Mouse (Mus musculus): ENCODE measurements at regions not wholly inside any gene's neighbourhood (a gene's known extent, or its start where the extent isn't known, plus 50 kb on each side); places are given as distances from the start of the nearest gene placed in this dataset.
A peak's percentile ranks its signal among the peaks of the same experiment; 100 is the strongest.

GRCm38 (mm10) chr14:115039524-115039923 lies 52.5 kb upstream of the Gpc5 start:
- no peak for DNase-seq
- Histone ChIP-seq H3K4me1 (replicated peaks; ENCODE audit: control insufficient read depth, insufficient read depth, low read length) (peaks cover 5% of the 10 kb centered on the region), H3K27me3 (ENCODE audit: control insufficient read depth, insufficient read depth, low read length) (no peaks in the 10 kb centered on the region), H3K36me3 (ENCODE audit: control insufficient read depth, insufficient read depth, low read length) (peaks cover 12% of the 10 kb centered on the region), H3K4me3 (ENCODE audit: control insufficient read depth, insufficient read depth, low read length) (no peak overlapping the region), H3K27ac (ENCODE audit: control insufficient read depth, insufficient read depth, low read length) (no peak overlapping the region)
- TF ChIP-seq CTCF (IDR thresholded peaks at IDR 0.05; ENCODE audit: borderline replicate concordance, control insufficient read depth, extremely low read depth, insufficient read depth, low read length, poor library complexity) = no peak
- no peak for TF ChIP-seq POLR2A (IDR thresholded peaks at IDR 0.05; ENCODE audit: control insufficient read depth, extremely low read depth, insufficient read depth, low read length, poor library complexity)
- whole genome bisulfite sequencing = 65% methylated on average over 5 of the region's 5 CpGs

- no peak for DNase-seq
- peaks cover 16% of the 10 kb centered on the region for H3K36me3 ChIP-seq (ENCODE audit: control insufficient read depth, insufficient read depth, low read length)
- H3K4me1 ChIP-seq (replicated peaks; ENCODE audit: control insufficient read depth, insufficient read depth, low read length) = peaks cover 5% of the 10 kb centered on the region
- TF ChIP-seq CTCF (IDR thresholded peaks at IDR 0.05; ENCODE audit: borderline replicate concordance, control insufficient read depth, extremely low read depth, insufficient read depth, low read length, poor library complexity) (no peak), POLR2A (IDR thresholded peaks at IDR 0.05; ENCODE audit: control insufficient read depth, extremely low read depth, insufficient read depth, low read length, poor library complexity) (no peak)
- under 1% methylated on average over 30 of the region's 30 CpGs for WGBS
- H3K27ac ChIP-seq (ENCODE audit: control insufficient read depth, insufficient read depth, low read length) = no peak overlapping the region
- H3K27me3 ChIP-seq (ENCODE audit: control insufficient read depth, insufficient read depth, low read length) = no peaks in the 10 kb centered on the region
- H3K4me3 ChIP-seq (ENCODE audit: control insufficient read depth, insufficient read depth, low read length) = peak overlapping the region; percentile 64
Observed at GRCm38 (mm10) chr14:115040091-115040571, 51.9 kb upstream of the Gpc5 start.

DNA sequence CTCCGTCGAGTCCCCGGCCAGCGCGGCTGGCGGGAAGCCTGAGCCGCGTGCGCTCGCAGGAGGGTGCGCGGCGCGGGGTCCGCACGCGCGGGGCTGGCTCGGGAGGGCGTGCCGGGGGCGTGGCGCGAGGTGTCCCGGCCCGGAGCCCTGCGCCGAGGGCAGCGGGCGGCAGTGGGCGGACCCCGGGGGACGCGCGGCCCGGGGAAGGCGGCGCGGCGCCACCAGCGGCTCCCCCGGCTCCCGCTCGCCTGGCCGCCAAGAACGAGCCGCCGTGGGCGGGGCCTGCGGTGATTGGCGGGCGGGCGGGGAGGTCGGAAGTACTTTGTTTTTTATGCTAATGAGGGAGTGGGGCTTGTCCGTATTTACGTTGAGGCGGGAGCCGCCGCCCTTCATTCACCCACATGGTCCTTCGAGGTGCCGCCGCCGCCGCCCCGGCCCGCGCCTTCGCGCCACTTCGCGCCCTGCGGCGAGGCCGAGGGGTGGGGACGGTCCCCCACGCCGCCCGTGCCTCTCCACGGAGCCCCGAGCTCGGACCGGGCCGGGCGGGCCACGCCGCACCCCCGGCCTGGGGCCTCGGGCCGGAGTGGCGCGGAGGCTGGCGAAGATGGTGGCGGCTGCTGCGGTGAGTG lies 51.3 kb upstream of the Gpc5 start:
- TF ChIP-seq CTCF (IDR thresholded peaks at IDR 0.05; ENCODE audit: borderline replicate concordance, control insufficient read depth, extremely low read depth, insufficient read depth, low read length, poor library complexity) (peak; percentile 11; the same call in 1 of the 2 replicates), POLR2A (IDR thresholded peaks at IDR 0.05; ENCODE audit: control insufficient read depth, extremely low read depth, insufficient read depth, low read length, poor library complexity) (peak; percentile 77; the same call in 1 of the 2 replicates)
- H3K4me3 ChIP-seq (ENCODE audit: control insufficient read depth, insufficient read depth, low read length) = peak overlapping the region; percentile 77
- DNase-seq = peak; percentile 89
- peaks cover 22% of the 10 kb centered on the region for H3K36me3 ChIP-seq (ENCODE audit: control insufficient read depth, insufficient read depth, low read length)
- 1% methylated on average over 92 of the region's 94 CpGs for whole genome bisulfite sequencing
- no peaks in the 10 kb centered on the region for H3K27me3 ChIP-seq (ENCODE audit: control insufficient read depth, insufficient read depth, low read length)
- H3K4me1 ChIP-seq (replicated peaks; ENCODE audit: control insufficient read depth, insufficient read depth, low read length) = peaks cover 5% of the 10 kb centered on the region
- no peak overlapping the region for H3K27ac ChIP-seq (ENCODE audit: control insufficient read depth, insufficient read depth, low read length)

- Histone ChIP-seq H3K27ac (ENCODE audit: control insufficient read depth, insufficient read depth, low read length) (no peak overlapping the region), H3K4me1 (replicated peaks; ENCODE audit: control insufficient read depth, insufficient read depth, low read length) (peaks cover 5% of the 10 kb centered on the region), H3K27me3 (ENCODE audit: control insufficient read depth, insufficient read depth, low read length) (no peaks in the 10 kb centered on the region), H3K36me3 (ENCODE audit: control insufficient read depth, insufficient read depth, low read length) (peaks cover 29% of the 10 kb centered on the region), H3K4me3 (ENCODE audit: control insufficient read depth, insufficient read depth, low read length) (peak overlapping the region; percentile 57)
- TF ChIP-seq POLR2A (IDR thresholded peaks at IDR 0.05; ENCODE audit: control insufficient read depth, extremely low read depth, insufficient read depth, low read length, poor library complexity) = no peak
- TF ChIP-seq CTCF (IDR thresholded peaks at IDR 0.05; ENCODE audit: borderline replicate concordance, control insufficient read depth, extremely low read depth, insufficient read depth, low read length, poor library complexity) = no peak
- WGBS = under 1% methylated on average over 99 of the region's 126 CpGs
- peak; percentile 62 for DNase-seq
Observed at GRCm38 (mm10) chr14:115041336-115042054, 50.5 kb upstream of the Gpc5 start.

- Histone ChIP-seq H3K4me3 (ENCODE audit: control insufficient read depth, insufficient read depth, low read length) (peak overlapping the region; percentile 57), H3K4me1 (replicated peaks; ENCODE audit: control insufficient read depth, insufficient read depth, low read length) (peaks cover 5% of the 10 kb centered on the region), H3K27me3 (ENCODE audit: control insufficient read depth, insufficient read depth, low read length) (no peaks in the 10 kb centered on the region), H3K36me3 (ENCODE audit: control insufficient read depth, insufficient read depth, low read length) (peaks cover 34% of the 10 kb centered on the region), H3K27ac (ENCODE audit: control insufficient read depth, insufficient read depth, low read length) (no peak overlapping the region)
- peak; percentile 83 for DNase-seq
- TF ChIP-seq CTCF (IDR thresholded peaks at IDR 0.05; ENCODE audit: borderline replicate concordance, control insufficient read depth, extremely low read depth, insufficient read depth, low read length, poor library complexity) (peak; percentile 97), POLR2A (IDR thresholded peaks at IDR 0.05; ENCODE audit: control insufficient read depth, extremely low read depth, insufficient read depth, low read length, poor library complexity) (no peak)
- under 1% methylated on average over 36 of the region's 51 CpGs for WGBS
Observed at GRCm38 (mm10) chr14:115042055-115042564, 49.9 kb upstream of the Gpc5 start.
